Mouse (Mus musculus) heart, embryonic 13.5 days (tissue): ENCODE results near the gene Aldh8a1. TPM values are rescaled to one million over a fixed set of nuclear protein-coding genes. Genes with fewer than 3 reads are reported as not detected.

Experiments used
- ATAC-seq: fragments of 200-750 bp; cut with Nextera tagmentation; 2 replicates; pipeline ENCODE4 v1.8.0; 2017; ENCODE audit warnings: moderate TSS enrichment; ENCODE audit not compliant: insufficient number of reproducible peaks, low FRiP score, low TSS enrichment; ENCODE audit errors: extremely low read depth
- H3K27ac ChIP-seq: fragments of 300-500 bp; sonication (generic); replicated peaks from 2 replicates; pipeline ENCODE4 v1.5.1; 2015; ENCODE audit warnings: moderate library complexity, mild to moderate bottlenecking, inconsistent platforms
- H3K27me3 ChIP-seq: fragments of 300-500 bp; sonication (generic); replicated peaks from 2 replicates; pipeline ENCODE4 v1.6.1; 2015; ENCODE audit warnings: mild to moderate bottlenecking, inconsistent platforms
- H3K36me3 ChIP-seq: fragments of 300-500 bp; sonication (generic); 2 replicates; pipeline ENCODE4 v1.6.1; 2015; ENCODE audit warnings: mild to moderate bottlenecking, inconsistent platforms
- H3K4me1 ChIP-seq: fragments of 300-500 bp; sonication (generic); 2 replicates; pipeline ENCODE4 v1.6.1; 2015; ENCODE audit warnings: inconsistent platforms
- H3K4me2 ChIP-seq: fragments of 300-500 bp; sonication (generic); 2 replicates; pipeline ENCODE4 v1.6.1; 2015; ENCODE audit warnings: inconsistent platforms, mild to moderate bottlenecking, moderate library complexity
- H3K4me3 ChIP-seq: fragments of 300-500 bp; sonication (generic); 2 replicates; pipeline ENCODE4 v1.5.1; 2015; ENCODE audit warnings: moderate library complexity, mild to moderate bottlenecking, inconsistent platforms
- H3K9ac ChIP-seq: fragments of 300-500 bp; sonication (generic); 2 replicates; pipeline ENCODE4 v1.6.1; 2015; ENCODE audit warnings: inconsistent platforms, mild to moderate bottlenecking, moderate library complexity
- H3K9me3 ChIP-seq: fragments of 300-500 bp; sonication (generic); 2 replicates; pipeline ENCODE4 v1.6.1; 2016; ENCODE audit warnings: inconsistent platforms
- WGBS: fragments of 180-500 bp; shearing (Covaris S2); methylation state at CpG from one replicate; pipeline ENCODE4 v1.1.7; 2015; ENCODE audit warnings: mixed read lengths; 5-methylcytosine and 5-hydroxymethylcytosine counted together
- polyA plus RNA-seq: library from polyadenylated mRNA; unstranded; fragments of >200 nt; fragmentation: Nextera tagmentation; extraction: Ambion mirVana; gene quantifications from 2 replicates; pipeline ENCODE4 v1.2.1, GENCODE M21; 2015

Aldh8a1 gene
- polyA plus RNA-seq, 1 experiment from 2014 or later, result not detected

- H3K4me3 ChIP-seq, result no peak overlapping the region
- H3K4me2 ChIP-seq, result no peak overlapping the region
- 0 out of 2 replicates have a peak overlapping the region, but pooled peaks have one; percentile 16 for H3K27ac ChIP-seq
- H3K27me3 ChIP-seq, result no peaks in the 10 kb centered on the region
- no peaks in the 10 kb centered on the region for H3K36me3 ChIP-seq
- no peaks in the 10 kb centered on the region for H3K9me3 ChIP-seq
- H3K4me1 ChIP-seq, result peaks cover 13% of the 10 kb centered on the region
- WGBS, result 40% methylated on average over 24 of the region's 24 CpGs
- ATAC-seq, result no peak
- no peak overlapping the region for H3K9ac ChIP-seq
Measured at GRCm38 (mm10) chr10:21420457-21421424, 43.6 kb downstream of the Aldh8a1 start.

GRCm38 (mm10) chr10:21426515-21426914, 49.4 kb downstream of the Aldh8a1 start:
- Histone ChIP-seq H3K9me3 (no peaks in the 10 kb centered on the region), H3K27ac (no peak overlapping the region), H3K9ac (no peak overlapping the region), H3K27me3 (no peaks in the 10 kb centered on the region), H3K4me2 (no peak overlapping the region), H3K36me3 (no peaks in the 10 kb centered on the region), H3K4me3 (no peak overlapping the region), H3K4me1 (no peaks in the 10 kb centered on the region; the same call in 1 of the 2 replicates)
- ATAC-seq, result no peak
- 59% methylated on average over 3 of the region's 3 CpGs for WGBS

GRCm38 (mm10) chr10:21427996-21428395, 50.9 kb downstream of the Aldh8a1 start:
- Histone ChIP-seq H3K4me2 (no peak overlapping the region), H3K27me3 (no peaks in the 10 kb centered on the region), H3K4me1 (no peaks in the 10 kb centered on the region; the same call in 1 of the 2 replicates), H3K27ac (no peak overlapping the region), H3K9me3 (peaks cover 3% of the 10 kb centered on the region; the same call in 1 of the 2 replicates), H3K9ac (no peak overlapping the region), H3K4me3 (no peak overlapping the region), H3K36me3 (no peaks in the 10 kb centered on the region)
- 67% methylated on average over 6 of the region's 6 CpGs for WGBS
- no peak for ATAC-seq

- Histone ChIP-seq H3K4me1 (peaks cover 32% of the 10 kb centered on the region), H3K9ac (no peak overlapping the region), H3K4me2 (no peak overlapping the region), H3K9me3 (no peaks in the 10 kb centered on the region), H3K27me3 (no peaks in the 10 kb centered on the region), H3K27ac (no peak overlapping the region), H3K36me3 (no peaks in the 10 kb centered on the region), H3K4me3 (no peak overlapping the region)
- no peak for ATAC-seq
- WGBS, result 73% methylated on average over 1 of the region's 1 CpGs
Measured at GRCm38 (mm10) chr10:21439268-21439667, 62.2 kb downstream of the Aldh8a1 start.

- H3K4me3 ChIP-seq, result no peak overlapping the region
- H3K9me3 ChIP-seq, result no peaks in the 10 kb centered on the region
- H3K4me1 ChIP-seq, result peaks cover 36% of the 10 kb centered on the region
- no peak for ATAC-seq
- no peak overlapping the region for H3K4me2 ChIP-seq
- H3K27me3 ChIP-seq, result no peaks in the 10 kb centered on the region
- H3K36me3 ChIP-seq, result no peaks in the 10 kb centered on the region
- no peak overlapping the region for H3K9ac ChIP-seq
- WGBS, result 33% methylated on average over 4 of the region's 4 CpGs
- no peak overlapping the region for H3K27ac ChIP-seq
Measured at GRCm38 (mm10) chr10:21441020-21441419, 63.9 kb downstream of the Aldh8a1 start.

GRCm38 (mm10) chr10:21441690-21442089, 64.6 kb downstream of the Aldh8a1 start:
- ATAC-seq, result no peak
- no peak overlapping the region for H3K4me3 ChIP-seq
- 66% methylated on average over 4 of the region's 4 CpGs for WGBS
- H3K27ac ChIP-seq, result no peak overlapping the region
- H3K36me3 ChIP-seq, result no peaks in the 10 kb centered on the region
- peaks cover 36% of the 10 kb centered on the region for H3K4me1 ChIP-seq
- H3K4me2 ChIP-seq, result no peak overlapping the region
- H3K27me3 ChIP-seq, result no peaks in the 10 kb centered on the region
- no peaks in the 10 kb centered on the region for H3K9me3 ChIP-seq
- H3K9ac ChIP-seq, result no peak overlapping the region

- Histone ChIP-seq H3K27me3 (no peaks in the 10 kb centered on the region), H3K4me2 (no peak overlapping the region), H3K4me1 (peaks cover 36% of the 10 kb centered on the region), H3K36me3 (no peaks in the 10 kb centered on the region), H3K9ac (0 out of 2 replicates have a peak overlapping the region, but pooled peaks have one; percentile 12), H3K4me3 (no peak overlapping the region), H3K27ac (no peak overlapping the region), H3K9me3 (no peaks in the 10 kb centered on the region)
- 47% methylated on average over 8 of the region's 8 CpGs for WGBS
- ATAC-seq, result no peak
Measured at GRCm38 (mm10) chr10:21443646-21444324, 66.7 kb downstream of the Aldh8a1 start.

- Histone ChIP-seq H3K4me3 (no peak overlapping the region), H3K4me2 (no peak overlapping the region), H3K27me3 (no peaks in the 10 kb centered on the region), H3K9me3 (no peaks in the 10 kb centered on the region), H3K36me3 (no peaks in the 10 kb centered on the region), H3K4me1 (peaks cover 36% of the 10 kb centered on the region), H3K27ac (no peak overlapping the region), H3K9ac (no peak overlapping the region)
- 42% methylated on average over 9 of the region's 9 CpGs for WGBS
- no peak for ATAC-seq
Measured at GRCm38 (mm10) chr10:21444410-21444809, 67.3 kb downstream of the Aldh8a1 start.

Other genes with a start within 250 kb of the Aldh8a1 start
- 1.4 and 1.5 TPM in 2 replicates for gene Myb, start 216.3 kb upstream of the Aldh8a1 start, polyA plus RNA-seq
- 61.9 and 67.2 TPM in 2 replicates for gene Hbs1l, start 81.3 kb upstream of the Aldh8a1 start, polyA plus RNA-seq
- not detected in 2 replicates for gene 1700020N01Rik, start 215.9 kb downstream of the Aldh8a1 start, polyA plus RNA-seq